Mouse (Mus musculus) midbrain, embryonic 14.5 days (tissue): Measurements from ENCODE around the gene Sorbs1. TPM values are rescaled to one million over a fixed set of nuclear protein-coding genes. Genes with fewer than 3 reads are reported as not detected.

Experiments used
- ATAC-seq: fragments of 200-750 bp; cut with Nextera tagmentation; 2 replicates; pipeline ENCODE4 v1.8.0; 2017; ENCODE audit warnings: moderate number of reproducible peaks, moderate library complexity; ENCODE audit not compliant: low FRiP score, low TSS enrichment
- DNase-seq: peaks from one replicate; pipeline ENCODE4 v3.0.0-alpha.2; 2015
- H3K27ac ChIP-seq: fragments of 300-500 bp; sonication (generic); replicated peaks from 2 replicates; pipeline ENCODE4 v1.5.1; 2014; ENCODE audit warnings: mild to moderate bottlenecking, low read depth, low read length, moderate library complexity
- H3K27me3 ChIP-seq: fragments of 300-500 bp; sonication (generic); 2 replicates; pipeline ENCODE4 v1.6.1; 2014; ENCODE audit warnings: low read length, control low read depth, mixed read lengths; ENCODE audit not compliant: control insufficient read depth, insufficient read depth
- H3K36me3 ChIP-seq: fragments of 300-500 bp; sonication (generic); 2 replicates; pipeline ENCODE4 v1.6.1; 2014; ENCODE audit warnings: low read length, control low read depth; ENCODE audit not compliant: control insufficient read depth, insufficient read depth
- H3K4me1 ChIP-seq: fragments of 300-500 bp; sonication (generic); 2 replicates; pipeline ENCODE4 v1.6.1; 2014; ENCODE audit warnings: mild to moderate bottlenecking, antibody characterized with exemption, low read length, control low read depth; ENCODE audit not compliant: control insufficient read depth, insufficient read depth
- H3K4me2 ChIP-seq: fragments of 300-500 bp; sonication (generic); 2 replicates; pipeline ENCODE4 v1.6.1; 2014; ENCODE audit warnings: mild to moderate bottlenecking, low read length, moderate library complexity
- H3K4me3 ChIP-seq: fragments of 300-500 bp; sonication (generic); replicated peaks from 2 replicates; pipeline ENCODE4 v1.5.1; 2014; ENCODE audit warnings: low read depth, low read length
- H3K9ac ChIP-seq: fragments of 300-500 bp; sonication (generic); replicated peaks from 2 replicates; pipeline ENCODE4 v1.6.1; 2014; ENCODE audit warnings: mild to moderate bottlenecking, low read length, moderate library complexity
- H3K9me3 ChIP-seq: fragments of 300-500 bp; sonication (generic); 2 replicates; pipeline ENCODE4 v1.6.1; 2016; ENCODE audit warnings: low read length, control low read depth, mixed read lengths; ENCODE audit not compliant: control insufficient read depth
- WGBS: fragments of 180-500 bp; shearing (Covaris S2); extraction: QIAGEN DNeasy Blood & Tissue Kit; methylation state at CpG from one replicate; pipeline ENCODE4 v1.1.7; 2014; 5-methylcytosine and 5-hydroxymethylcytosine counted together
- polyA plus RNA-seq: library from polyadenylated mRNA; unstranded; fragments of >200 nt; fragmentation: Nextera tagmentation; extraction: Ambion mirVana; gene quantifications from 2 replicates; pipeline ENCODE4 v1.2.1, GENCODE M21; 2014

Gene Sorbs1
- polyA plus RNA-seq, 1 experiment from 2014 or later = 87.9 TPM

- H3K27me3 ChIP-seq = no peaks in the 10 kb centered on the region
- H3K4me3 ChIP-seq = no peak overlapping the region
- H3K4me2 ChIP-seq = no peak overlapping the region
- ATAC-seq = no peak
- peak; percentile 25 for DNase-seq
- H3K36me3 ChIP-seq = no peaks in the 10 kb centered on the region
- H3K9ac ChIP-seq = no peak overlapping the region
- peak overlapping the region; percentile 16; the same call in 1 of the 2 replicates for H3K27ac ChIP-seq
- H3K9me3 ChIP-seq = no peaks in the 10 kb centered on the region
- H3K4me1 ChIP-seq = no peaks in the 10 kb centered on the region
- WGBS = 44% methylated on average over 7 of the region's 7 CpGs
Measured at GRCm38 (mm10) chr19:40421037-40421436, 92.5 kb downstream of the Sorbs1 start.

GRCm38 (mm10) chr19:40419315-40419714, 94.3 kb downstream of the Sorbs1 start:
- ATAC-seq (no peak), DNase-seq (no peak)
- Histone ChIP-seq H3K27ac (no peak overlapping the region), H3K9me3 (no peaks in the 10 kb centered on the region), H3K36me3 (no peaks in the 10 kb centered on the region), H3K4me1 (no peaks in the 10 kb centered on the region), H3K27me3 (no peaks in the 10 kb centered on the region), H3K9ac (no peak overlapping the region), H3K4me3 (no peak overlapping the region), H3K4me2 (no peak overlapping the region)
- 83% methylated on average over 7 of the region's 7 CpGs for WGBS

- WGBS = 84% methylated on average over 8 of the region's 8 CpGs
- H3K9ac ChIP-seq = no peak overlapping the region
- H3K36me3 ChIP-seq = no peaks in the 10 kb centered on the region
- no peak for ATAC-seq
- no peaks in the 10 kb centered on the region for H3K9me3 ChIP-seq
- DNase-seq = no peak
- H3K27ac ChIP-seq = no peak overlapping the region
- H3K4me2 ChIP-seq = no peak overlapping the region
- H3K27me3 ChIP-seq = no peaks in the 10 kb centered on the region
- no peak overlapping the region for H3K4me3 ChIP-seq
- no peaks in the 10 kb centered on the region for H3K4me1 ChIP-seq
Measured at GRCm38 (mm10) chr19:40417155-40417821, 96.3 kb downstream of the Sorbs1 start.

DNA sequence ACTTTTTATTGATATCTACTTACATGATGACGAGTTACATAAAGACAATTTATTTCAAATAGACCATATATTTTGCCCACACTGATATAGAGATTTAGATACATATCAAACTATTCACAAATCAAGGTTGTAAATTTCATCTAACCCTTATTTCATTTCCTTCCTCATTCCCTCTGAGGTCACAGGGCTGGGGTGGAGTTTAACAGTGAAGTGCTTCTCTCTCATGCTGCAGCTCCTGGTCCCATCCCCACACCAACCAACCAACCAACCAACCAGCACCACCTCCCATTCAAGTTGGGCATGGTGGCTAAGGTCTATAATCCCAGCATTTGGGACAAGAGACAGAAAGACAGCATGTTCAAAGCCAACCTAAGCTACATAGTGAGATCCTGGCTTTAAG, 97.9 kb downstream of the Sorbs1 start:
- Histone ChIP-seq H3K4me1 (peaks cover 7% of the 10 kb centered on the region; the same call in 1 of the 2 replicates), H3K27ac (no peak overlapping the region), H3K4me3 (no peak overlapping the region), H3K27me3 (no peaks in the 10 kb centered on the region), H3K9ac (no peak overlapping the region), H3K4me2 (no peak overlapping the region), H3K36me3 (no peaks in the 10 kb centered on the region), H3K9me3 (no peaks in the 10 kb centered on the region)
- no peak for DNase-seq
- WGBS = 93% methylated on average over 1 of the region's 1 CpGs
- ATAC-seq = no peak

- Histone ChIP-seq H3K4me1 (peaks cover 8% of the 10 kb centered on the region), H3K4me2 (no peak overlapping the region), H3K27me3 (no peaks in the 10 kb centered on the region), H3K36me3 (no peaks in the 10 kb centered on the region), H3K9me3 (no peaks in the 10 kb centered on the region), H3K4me3 (no peak overlapping the region), H3K27ac (peak overlapping the region; percentile 27; the same call in 1 of the 2 replicates), H3K9ac (no peak overlapping the region)
- DNase-seq (peak; percentile 29), ATAC-seq (no peak)
- WGBS = 65% methylated on average over 11 of the region's 11 CpGs
Measured at GRCm38 (mm10) chr19:40414798-40415475, 98.6 kb downstream of the Sorbs1 start.

DNA sequence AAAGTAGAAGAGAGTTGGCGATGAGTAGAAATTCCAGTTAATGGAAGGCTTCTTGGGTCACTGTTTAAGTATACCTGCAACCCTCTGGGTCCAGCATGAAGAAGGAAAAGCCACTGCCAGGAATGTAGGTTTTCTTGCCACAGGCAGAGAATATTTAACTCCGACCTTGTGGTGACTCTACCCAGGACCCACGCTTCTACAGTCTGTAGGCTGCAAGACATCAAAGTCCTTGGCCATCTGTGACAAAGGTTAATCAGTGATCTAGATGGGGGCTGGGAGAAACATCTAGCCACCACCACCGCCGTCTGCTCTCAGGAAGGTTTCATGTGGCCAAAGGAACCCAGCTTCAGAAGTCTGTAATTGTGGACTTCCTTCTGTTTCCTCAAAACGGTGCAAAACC, 99.2 kb downstream of the Sorbs1 start:
- Histone ChIP-seq H3K4me2 (no peak overlapping the region), H3K36me3 (no peaks in the 10 kb centered on the region), H3K9ac (no peak overlapping the region), H3K9me3 (no peaks in the 10 kb centered on the region), H3K4me3 (no peak overlapping the region), H3K27ac (no peak overlapping the region), H3K4me1 (peaks cover 12% of the 10 kb centered on the region), H3K27me3 (no peaks in the 10 kb centered on the region)
- WGBS = 89% methylated on average over 6 of the region's 6 CpGs
- no peak for ATAC-seq
- DNase-seq = no peak

DNA sequence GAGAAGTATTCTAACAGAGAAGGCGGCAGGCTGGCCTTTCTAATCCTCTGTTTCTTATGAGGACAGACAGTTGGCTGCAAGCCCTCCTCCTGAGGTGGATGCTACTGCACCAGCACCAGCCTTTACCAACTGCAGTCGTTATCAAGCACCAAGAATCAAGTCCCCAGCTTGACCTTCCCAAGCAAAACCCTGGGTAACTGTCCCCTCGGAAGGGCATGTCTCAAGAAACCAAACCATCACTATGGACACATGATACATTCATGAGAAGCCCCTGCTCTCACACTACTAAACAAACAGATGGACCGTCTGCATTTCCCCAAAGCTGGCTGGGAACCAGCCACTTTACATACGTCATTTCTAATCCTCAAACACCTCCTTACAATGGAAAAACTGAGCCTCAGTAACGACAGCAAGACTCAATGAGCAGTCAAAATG, 102.2 kb downstream of the Sorbs1 start:
- 43% methylated on average over 6 of the region's 6 CpGs for WGBS

DNA sequence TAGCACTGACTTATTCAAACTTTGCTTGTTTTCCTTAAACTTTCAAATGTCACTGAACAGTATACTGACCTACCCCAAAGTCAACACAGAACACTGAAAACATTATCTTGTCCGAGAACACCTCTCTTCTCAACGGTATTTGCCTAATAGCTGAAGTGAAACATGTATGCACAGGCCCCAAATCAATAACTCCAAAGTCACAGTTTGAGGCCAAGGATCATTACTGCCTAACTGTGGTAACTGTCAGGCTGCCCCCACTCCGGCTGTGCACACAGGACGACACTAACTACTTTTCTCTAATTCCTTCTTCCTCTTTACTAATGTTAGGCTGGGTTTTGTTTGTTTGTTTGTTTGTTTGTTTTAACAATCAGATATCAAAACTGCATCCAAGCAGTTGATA, 103.1 kb downstream of the Sorbs1 start:
- ATAC-seq = no peak
- 88% methylated on average over 4 of the region's 4 CpGs for WGBS

More for the DNA sequence above, 102.2 kb downstream of the Sorbs1 start:
- H3K9me3 ChIP-seq = no peaks in the 10 kb centered on the region
- ATAC-seq (no peak), DNase-seq (peak; percentile 42)
- H3K36me3 ChIP-seq = no peaks in the 10 kb centered on the region
- H3K4me2 ChIP-seq = no peak overlapping the region
- H3K4me1 ChIP-seq = peaks cover 12% of the 10 kb centered on the region
- no peaks in the 10 kb centered on the region for H3K27me3 ChIP-seq
- H3K4me3 ChIP-seq = no peak overlapping the region
- H3K9ac ChIP-seq = no peak overlapping the region
- H3K27ac ChIP-seq = peak overlapping the region; percentile 42

DNA sequence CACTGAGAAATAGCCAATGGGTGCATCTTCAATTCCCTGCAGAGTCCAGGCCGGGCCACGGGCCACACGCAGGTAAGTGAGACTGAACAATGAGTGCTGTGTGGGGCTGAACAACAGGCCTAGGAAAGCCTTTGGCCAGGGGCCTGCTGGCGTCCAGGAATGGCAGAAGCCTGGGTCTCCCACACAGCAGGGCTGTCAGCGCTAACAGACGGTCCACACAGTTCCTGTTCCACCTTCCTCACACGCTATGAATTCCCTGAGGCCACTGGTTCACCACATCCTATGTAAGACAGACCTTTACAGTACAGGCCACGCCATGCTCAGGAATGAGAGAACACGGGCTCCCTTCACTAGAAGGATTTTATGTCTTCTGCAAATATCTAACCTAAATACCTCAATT, 103.5 kb downstream of the Sorbs1 start:
- WGBS = 76% methylated on average over 9 of the region's 9 CpGs
- ATAC-seq (no peak), DNase-seq (no peak)
- H3K4me2 ChIP-seq = no peak overlapping the region
- no peaks in the 10 kb centered on the region for H3K27me3 ChIP-seq
- no peaks in the 10 kb centered on the region for H3K9me3 ChIP-seq
- H3K4me1 ChIP-seq = peaks cover 12% of the 10 kb centered on the region
- no peaks in the 10 kb centered on the region for H3K36me3 ChIP-seq
- peak overlapping the region; percentile 26; the same call in 1 of the 2 replicates for H3K27ac ChIP-seq
- no peak overlapping the region for H3K9ac ChIP-seq
- no peak overlapping the region for H3K4me3 ChIP-seq

More for the DNA sequence above, 103.1 kb downstream of the Sorbs1 start:
- Histone ChIP-seq H3K4me3 (no peak overlapping the region), H3K9me3 (no peaks in the 10 kb centered on the region), H3K27me3 (no peaks in the 10 kb centered on the region), H3K4me1 (peaks cover 12% of the 10 kb centered on the region), H3K27ac (no peak overlapping the region), H3K36me3 (no peaks in the 10 kb centered on the region), H3K4me2 (no peak overlapping the region), H3K9ac (no peak overlapping the region)
- no peak for DNase-seq
